Mouse (Mus musculus) CH12.LX (cell line): ENCODE data around the gene Vwa3a.

Source experiments
- CTCF ChIP-seq, 2 experiments: IDR thresholded peaks in 1 of 2; conservative IDR thresholded peaks in 1 of 2; 2 replicates each; pipeline ENCODE4 v1.5.1; 2011 to 2012; ENCODE audit warnings: low read depth in 2 of 2, low read length in 2 of 2, improper control_type of control experiment in 1 of 2, inconsistent platforms in 1 of 2, mild to moderate bottlenecking in 1 of 2, moderate library complexity in 1 of 2
- EP300 ChIP-seq: IDR thresholded peaks from 2 replicates; pipeline ENCODE4 v1.6.1; 2011; ENCODE audit warnings: low read length, improper control_type of control experiment
- IRF4 ChIP-seq: IDR thresholded peaks from 2 replicates; pipeline ENCODE4 v1.6.1; 2014; ENCODE audit warnings: low read depth, mild to moderate bottlenecking, inconsistent platforms, low read length, improper control_type of control experiment
- JUN ChIP-seq: IDR thresholded peaks from 2 replicates; pipeline ENCODE4 v1.6.1; 2011; ENCODE audit warnings: low read depth, mild to moderate bottlenecking, low read length, improper control_type of control experiment, moderate library complexity; ENCODE audit not compliant: insufficient read depth
- MAFK ChIP-seq: IDR thresholded peaks from 2 replicates; pipeline ENCODE4 v1.6.1; 2011; ENCODE audit warnings: low read length, improper control_type of control experiment; ENCODE audit not compliant: insufficient replicate concordance
- NRF1 ChIP-seq: IDR thresholded peaks from 2 replicates; pipeline ENCODE4 v1.6.1; 2014; ENCODE audit warnings: low read depth, mild to moderate bottlenecking, inconsistent platforms, low read length, improper control_type of control experiment, moderate library complexity
- POLR2A ChIP-seq: IDR thresholded peaks from 2 replicates; pipeline ENCODE4 v1.6.1; 2011; ENCODE audit warnings: low read depth, mild to moderate bottlenecking, improper control_type of control experiment, low read length
- RCOR1 ChIP-seq: conservative IDR thresholded peaks from 2 replicates; pipeline ENCODE4 v1.6.1; 2012; ENCODE audit warnings: low read depth, mild to moderate bottlenecking, inconsistent platforms, low read length, improper control_type of control experiment
- SIN3A ChIP-seq: IDR thresholded peaks from 2 replicates; pipeline ENCODE4 v1.6.1; 2012; ENCODE audit warnings: low read length, improper control_type of control experiment, inconsistent platforms
- SMC3 ChIP-seq: IDR thresholded peaks from 2 replicates; pipeline ENCODE4 v1.6.1; 2011; ENCODE audit warnings: low read depth, low read length, improper control_type of control experiment
- TBP ChIP-seq: conservative IDR thresholded peaks from 2 replicates; pipeline ENCODE4 v1.6.1; 2011; ENCODE audit warnings: low read depth, low read length, improper control_type of control experiment
- TCF12 ChIP-seq: IDR thresholded peaks from 2 replicates; pipeline ENCODE4 v1.6.1; 2014; ENCODE audit warnings: low read depth, mild to moderate bottlenecking, inconsistent platforms, low read length, improper control_type of control experiment
- UBTF ChIP-seq: IDR thresholded peaks from 2 replicates; pipeline ENCODE4 v1.6.1; 2012; ENCODE audit warnings: low read depth, mild to moderate bottlenecking, inconsistent platforms, low read length, improper control_type of control experiment, moderate library complexity
- ZNF384 ChIP-seq: IDR thresholded peaks from 2 replicates; pipeline ENCODE4 v1.6.1; 2012; ENCODE audit warnings: low read depth, low read length, improper control_type of control experiment, inconsistent platforms

DNA sequence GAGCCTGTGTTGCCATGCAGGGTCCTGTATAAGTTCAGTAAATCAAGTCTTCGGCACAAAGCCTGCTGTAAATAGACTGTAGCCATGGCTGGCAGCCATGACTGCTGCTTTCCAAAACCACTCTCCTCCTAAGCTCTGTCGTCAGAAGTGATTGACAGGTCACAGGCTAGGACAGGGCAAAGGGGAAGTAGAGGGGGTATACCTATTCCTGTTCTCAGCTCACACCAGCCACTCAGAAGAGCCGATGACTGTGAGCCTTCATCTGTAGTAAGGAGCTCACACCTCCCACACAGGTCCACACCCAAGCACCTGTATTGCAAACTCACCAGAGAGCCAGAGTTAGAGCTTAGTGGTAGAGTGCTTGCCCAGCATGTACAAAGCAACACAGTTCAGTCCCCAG is 57.3 kb downstream of the Vwa3a start:
- TF ChIP-seq POLR2A (no peak), NRF1 (no peak), EP300 (no peak), CTCF (conservative IDR thresholded peaks at IDR 0.05 in 1 of 2, IDR thresholded peaks at IDR 0.05 in 1 of 2; ENCODE audit: low read depth in 2 of 2, low read length in 2 of 2) (no peak), ZNF384 (no peak), TBP (no peak), SMC3 (no peak), SIN3A (no peak), JUN (no peak), IRF4 (no peak), RCOR1 (no peak), TCF12 (no peak), MAFK (no peak), UBTF (no peak)
